Comparison of ENCODE assay signal across 14 mouse cellular contexts in genomic region chr14:119980698-119981235, GRCm38 (mm10).
DNase-seq lines count a peak whose midpoint lies in the region; ATAC-seq lines count a peak whose summit lies in the region.
"Had no signal": no experiment of that assay in that cellular context is flagged by ENCODE, and none has a peak within 500 bp of the region (broad histone marks: within the 10 kb centered on the region; RNA-seq: fewer than 3 reads in every experiment).

No protein-coding gene starts in this region.

- peaks cover 4% of the 10 kb centered on the region; the same call in 1 of the 2 replicates for H3K9me3 ChIP-seq in kidney, embryonic 14.5 days (ENCODE audit: control insufficient read depth, low read length)
- no peaks in the 10 kb centered on the region for H3K9me3 ChIP-seq in midbrain, embryonic 10.5 days (replicated peaks)

- no peak overlapping the region for H3K4me3 ChIP-seq in kidney, embryonic 14.5 days (ENCODE audit: low read length)
- H3K4me3 ChIP-seq in midbrain, embryonic 10.5 days = no peak overlapping the region
- H3K4me3 ChIP-seq: erythroblast, embryonic 14.5 days had no signal

- no peak overlapping the region for H3K4me2 ChIP-seq in kidney, embryonic 14.5 days (replicated peaks; ENCODE audit: low read depth, low read length)

- peak; percentile 72 for ATAC-seq in kidney, embryonic 14.5 days (ENCODE audit: low FRiP score, low TSS enrichment)

- peak overlapping the region; percentile 47; the same call in 1 of the 2 replicates for H3K27ac ChIP-seq in kidney, embryonic 14.5 days (ENCODE audit: low read depth, low read length)
- 0 out of 2 replicates have a peak overlapping the region, but pooled peaks have one; percentile 28 for H3K27ac ChIP-seq in midbrain, embryonic 10.5 days (replicated peaks)
- H3K27ac ChIP-seq: liver, embryonic 14.5 days had no signal

- H3K9ac ChIP-seq in kidney, embryonic 14.5 days (ENCODE audit: low read depth, low read length) = no peak overlapping the region
- H3K9ac ChIP-seq: liver, embryonic 14.5 days had no signal

- 0 out of 2 replicates have a peak, but pooled peaks cover 6% of the 10 kb centered on the region for H3K4me1 ChIP-seq in kidney, embryonic 14.5 days (ENCODE audit: control insufficient read depth, insufficient read depth, low read length)
- peaks cover 20% of the 10 kb centered on the region for H3K4me1 ChIP-seq in midbrain, embryonic 10.5 days

- no peaks in the 10 kb centered on the region for H3K36me3 ChIP-seq in kidney, embryonic 14.5 days (ENCODE audit: control insufficient read depth, insufficient read depth, low read length)
- H3K36me3 ChIP-seq in midbrain, embryonic 10.5 days = no peaks in the 10 kb centered on the region

- 58% methylated on average over 6 of the region's 6 CpGs for WGBS in kidney, embryonic 14.5 days
- 53% methylated on average over 6 of the region's 6 CpGs for WGBS in midbrain, embryonic 10.5 days

- H3K27me3 ChIP-seq in kidney, embryonic 14.5 days (ENCODE audit: control insufficient read depth, insufficient read depth, low read length) = no peaks in the 10 kb centered on the region
- H3K27me3 ChIP-seq in midbrain, embryonic 10.5 days (ENCODE audit: low read depth, poor library complexity, severe bottlenecking) = no peaks in the 10 kb centered on the region
- H3K27me3 ChIP-seq: CH12.LX had no signal

- DNase-seq in kidney, postnatal 10 days = no peak
- DNase-seq in right cerebral cortex, postnatal 14 days = peak; percentile 13
- DNase-seq in right cerebral cortex, postnatal 4 days = no peak
- DNase-seq in midbrain, embryonic 10.5 days (ENCODE audit: low spot score) = no peak
- DNase-seq in adrenal gland, postnatal 14 days = no peak
- DNase-seq in T-cell, adult 2 months (ENCODE audit: low spot score) = no peak
- DNase-seq: cerebellum, adult 2 months; kidney, adult 2 months; lung, postnatal 14 days; thymus, adult 18-20 months had no signal
